Mouse (Mus musculus) skeletal muscle tissue, postnatal 0 days (tissue): ENCODE data around the gene Bend5. TPM values are rescaled to one million over a fixed set of nuclear protein-coding genes. Genes with fewer than 3 reads are reported as not detected.

Experiments
- polyA plus RNA-seq: library from polyadenylated mRNA; unstranded; fragments of >200 nt; fragmentation: Nextera tagmentation; extraction: Ambion mirVana; gene quantifications from 2 replicates; pipeline ENCODE4 v1.2.1, GENCODE M21; 2015

Bend5 gene
- polyA plus RNA-seq, result 10.7 and 12.3 TPM in 2 replicates

GRCm38 (mm10) chr4:111414818-111415488, at the start of gene Bend5:
Bend5 (plus strand) TSS chr4:111415006.

